Mouse (Mus musculus) urinary bladder, postnatal 4 days (tissue): ENCODE data around the gene Necab3.

Source experiments
- DNase-seq, 2 experiments: peaks; one replicate each; pipeline ENCODE4 v3.0.0; 2021 to 2022; ENCODE audit warnings: low spot score in 2 of 2

Necab3 gene

GRCm38 (mm10) chr2:154558264-154559039, at the start of gene Necab3:
Necab3 (minus strand) TSS chr2:154558890.
- DNase-seq = no peak

GRCm38 (mm10) chr2:154606965-154607364, 48.3 kb upstream of the Necab3 start:
- no peak for DNase-seq

- no peak for DNase-seq
These were observed 45.5 kb upstream of the Necab3 start for GRCm38 (mm10) chr2:154604156-154604555.

- DNase-seq = peak; percentile 98 to 99
These were observed 45.0 kb upstream of the Necab3 start, which contains the start of gene Pxmp4 for GRCm38 (mm10) chr2:154603638-154604153. Pxmp4 (minus strand) TSS chr2:154603708.

- no peak for DNase-seq
These were observed 44.4 kb upstream of the Necab3 start for GRCm38 (mm10) chr2:154603007-154603637.

GRCm38 (mm10) chr2:154601324-154601723, 42.6 kb upstream of the Necab3 start:
- no peak for DNase-seq

GRCm38 (mm10) chr2:154600586-154600985, 41.9 kb upstream of the Necab3 start:
- DNase-seq = no peak

- no peak for DNase-seq
These were observed 38.7 kb upstream of the Necab3 start for GRCm38 (mm10) chr2:154597399-154597798.

GRCm38 (mm10) chr2:154595775-154596174, 37.1 kb upstream of the Necab3 start:
- DNase-seq = no peak

GRCm38 (mm10) chr2:154593025-154593424, 34.3 kb upstream of the Necab3 start:
- DNase-seq = no peak

- no peak for DNase-seq
These were observed 32.5 kb upstream of the Necab3 start for GRCm38 (mm10) chr2:154591239-154591638.

GRCm38 (mm10) chr2:154589051-154589450, 30.4 kb upstream of the Necab3 start:
- DNase-seq = no peak

- no peak for DNase-seq
These were observed 27.7 kb upstream of the Necab3 start for GRCm38 (mm10) chr2:154586405-154586804.

- no peak for DNase-seq
These were observed 26.4 kb upstream of the Necab3 start for GRCm38 (mm10) chr2:154584931-154585601.

- no peak for DNase-seq
These were observed 25.5 kb upstream of the Necab3 start for GRCm38 (mm10) chr2:154583906-154584872.

GRCm38 (mm10) chr2:154581421-154581820, 22.7 kb upstream of the Necab3 start:
- DNase-seq = no peak

- no peak for DNase-seq
These were observed 21.9 kb upstream of the Necab3 start for GRCm38 (mm10) chr2:154580586-154580985.

- DNase-seq = no peak
These were observed 19.0 kb upstream of the Necab3 start for GRCm38 (mm10) chr2:154577744-154578067.

GRCm38 (mm10) chr2:154576876-154577743, 18.4 kb upstream of the Necab3 start:
- DNase-seq = no peak

- no peak for DNase-seq
These were observed 15.6 kb upstream of the Necab3 start for GRCm38 (mm10) chr2:154574271-154574670.
